Mouse (Mus musculus): ENCODE measurements around the gene Rbms3. TPM values are rescaled to one million over a fixed set of nuclear protein-coding genes. Genes with fewer than 3 reads are reported as not detected.

The Rbms3 gene
- polyA plus RNA-seq, 1 experiment from 2014 or later = 90.2 TPM

DNA sequence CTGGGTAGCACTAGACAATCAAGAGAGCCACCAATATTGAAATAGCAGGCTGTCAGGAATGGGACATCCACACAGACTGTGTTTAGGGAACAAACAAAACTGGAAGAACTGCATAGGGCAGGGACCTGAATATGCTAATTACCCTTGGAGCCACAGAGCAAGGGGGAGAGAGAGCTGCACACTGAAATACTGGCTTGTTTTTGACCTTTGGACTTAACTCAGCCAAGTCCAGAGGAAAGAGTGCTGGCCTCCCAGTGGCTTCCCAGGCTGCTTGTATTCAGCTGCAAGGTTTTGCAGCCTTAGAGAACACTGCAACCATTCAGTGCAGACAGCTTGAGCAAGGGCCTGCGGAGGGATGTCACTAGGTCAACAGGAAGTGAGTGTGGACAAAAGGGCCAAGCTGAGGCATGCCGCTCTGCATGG, 611.0 kb downstream of the Rbms3 start:
- no peaks in the 10 kb centered on the region for H3K27me3 ChIP-seq (ENCODE audit: control insufficient read depth, insufficient read depth, low read length)
- H3K9me3 ChIP-seq (ENCODE audit: control insufficient read depth, low read depth, low read length) = no peaks in the 10 kb centered on the region
- no peak overlapping the region for H3K4me3 ChIP-seq (ENCODE audit: low read depth, low read length)
- H3K9ac ChIP-seq (replicated peaks; ENCODE audit: low read depth, low read length) = no peak overlapping the region
- ATAC-seq (ENCODE audit: insufficient number of reproducible peaks, insufficient read depth, low FRiP score, low read depth) = peak; percentile 82
- no peaks in the 10 kb centered on the region for H3K36me3 ChIP-seq (ENCODE audit: control insufficient read depth, insufficient read depth, low read length)
- H3K27ac ChIP-seq (ENCODE audit: low read length) = peak overlapping the region; percentile 33; the same call in 1 of the 2 replicates
- 42% methylated on average over 2 of the region's 2 CpGs for WGBS
- H3K4me2 ChIP-seq (replicated peaks; ENCODE audit: low read depth, low read length) = no peak overlapping the region
- H3K4me1 ChIP-seq (ENCODE audit: control insufficient read depth, insufficient read depth, low read length) = peaks cover 13% of the 10 kb centered on the region; the same call in 1 of the 2 replicates

DNA sequence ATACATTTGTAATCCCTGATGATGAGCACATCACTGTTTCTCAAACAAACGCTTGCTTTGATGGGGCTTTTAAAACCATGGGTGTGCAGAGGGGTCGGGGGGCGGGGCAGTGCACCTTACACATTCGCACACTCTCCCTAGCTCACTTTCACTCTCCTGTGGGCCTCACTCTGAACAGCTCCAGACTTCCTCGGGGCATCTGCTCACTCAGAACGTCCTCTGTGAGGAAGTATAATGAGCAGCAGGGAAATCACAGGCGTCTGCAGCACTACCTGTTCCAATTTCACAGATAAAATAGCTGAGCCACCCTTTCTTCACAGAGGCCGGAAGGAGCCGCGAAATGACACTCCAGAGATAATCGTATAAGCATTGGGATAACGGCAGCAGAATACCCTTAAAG, 611.4 kb downstream of the Rbms3 start:
- Histone ChIP-seq H3K27me3 (ENCODE audit: control insufficient read depth, insufficient read depth, low read length) (no peaks in the 10 kb centered on the region), H3K27ac (ENCODE audit: low read length) (peak overlapping the region; percentile 33; the same call in 1 of the 2 replicates), H3K9me3 (ENCODE audit: control insufficient read depth, low read depth, low read length) (no peaks in the 10 kb centered on the region), H3K4me3 (ENCODE audit: low read depth, low read length) (no peak overlapping the region), H3K4me1 (ENCODE audit: control insufficient read depth, insufficient read depth, low read length) (peaks cover 13% of the 10 kb centered on the region; the same call in 1 of the 2 replicates), H3K9ac (replicated peaks; ENCODE audit: low read depth, low read length) (no peak overlapping the region), H3K36me3 (ENCODE audit: control insufficient read depth, insufficient read depth, low read length) (no peaks in the 10 kb centered on the region), H3K4me2 (replicated peaks; ENCODE audit: low read depth, low read length) (no peak overlapping the region)
- WGBS = 54% methylated on average over 12 of the region's 12 CpGs
- no peak for ATAC-seq (ENCODE audit: insufficient number of reproducible peaks, insufficient read depth, low FRiP score, low read depth)

DNA sequence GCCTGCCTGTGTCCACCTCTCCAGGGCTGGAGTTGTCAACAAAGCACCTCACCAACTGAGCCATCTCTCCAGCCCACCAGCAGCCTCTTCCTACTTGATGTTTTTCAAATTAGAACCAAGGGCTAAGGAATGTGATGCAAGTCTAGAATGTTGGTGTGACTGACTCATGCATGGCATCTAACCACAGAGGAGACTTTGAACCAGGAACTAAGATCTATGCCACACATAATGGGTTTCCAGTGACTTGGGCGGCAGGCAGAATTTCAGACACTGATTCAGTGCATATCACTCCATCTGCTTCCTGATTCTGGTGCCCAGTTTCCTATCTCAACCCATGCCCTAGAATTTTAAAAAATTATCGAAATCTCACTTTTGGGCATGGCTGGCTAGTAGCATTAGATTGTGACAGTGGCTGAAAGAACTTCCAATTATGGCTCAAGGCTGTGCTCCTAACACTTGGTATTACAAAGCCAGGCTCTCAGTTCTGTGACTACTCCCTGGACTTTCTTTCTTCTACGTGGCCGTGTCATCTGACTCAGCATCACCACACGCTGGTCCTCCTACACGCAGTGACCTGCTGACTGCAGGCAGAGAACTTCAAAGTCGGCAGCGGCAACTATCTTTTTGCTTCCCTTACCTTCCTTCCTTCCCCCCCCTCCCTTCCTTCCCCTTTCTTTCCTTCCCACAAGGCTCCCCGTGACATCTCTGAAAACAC, 613.0 kb downstream of the Rbms3 start:
- 89% methylated on average over 9 of the region's 9 CpGs for WGBS
- Histone ChIP-seq H3K4me1 (ENCODE audit: control insufficient read depth, insufficient read depth, low read length) (peaks cover 13% of the 10 kb centered on the region; the same call in 1 of the 2 replicates), H3K4me3 (ENCODE audit: low read depth, low read length) (no peak overlapping the region), H3K9me3 (ENCODE audit: control insufficient read depth, low read depth, low read length) (no peaks in the 10 kb centered on the region), H3K27me3 (ENCODE audit: control insufficient read depth, insufficient read depth, low read length) (no peaks in the 10 kb centered on the region), H3K9ac (replicated peaks; ENCODE audit: low read depth, low read length) (no peak overlapping the region), H3K4me2 (replicated peaks; ENCODE audit: low read depth, low read length) (no peak overlapping the region), H3K27ac (ENCODE audit: low read length) (no peak overlapping the region), H3K36me3 (ENCODE audit: control insufficient read depth, insufficient read depth, low read length) (no peaks in the 10 kb centered on the region)
- ATAC-seq (ENCODE audit: insufficient number of reproducible peaks, insufficient read depth, low FRiP score, low read depth) = no peak

GRCm38 (mm10) chr9:117013386-117013785, 616.3 kb downstream of the Rbms3 start:
- Histone ChIP-seq H3K9ac (replicated peaks; ENCODE audit: low read depth, low read length) (no peak overlapping the region), H3K27me3 (ENCODE audit: control insufficient read depth, insufficient read depth, low read length) (no peaks in the 10 kb centered on the region), H3K9me3 (ENCODE audit: control insufficient read depth, low read depth, low read length) (no peaks in the 10 kb centered on the region), H3K27ac (ENCODE audit: low read length) (no peak overlapping the region), H3K4me1 (ENCODE audit: control insufficient read depth, insufficient read depth, low read length) (peaks cover 4% of the 10 kb centered on the region; the same call in 1 of the 2 replicates), H3K36me3 (ENCODE audit: control insufficient read depth, insufficient read depth, low read length) (no peaks in the 10 kb centered on the region), H3K4me2 (replicated peaks; ENCODE audit: low read depth, low read length) (no peak overlapping the region), H3K4me3 (ENCODE audit: low read depth, low read length) (no peak overlapping the region)
- 90% methylated on average over 3 of the region's 3 CpGs for WGBS
- ATAC-seq (ENCODE audit: insufficient number of reproducible peaks, insufficient read depth, low FRiP score, low read depth) = no peak

- Histone ChIP-seq H3K27ac (ENCODE audit: low read length) (no peak overlapping the region), H3K9me3 (ENCODE audit: control insufficient read depth, low read depth, low read length) (no peaks in the 10 kb centered on the region), H3K9ac (replicated peaks; ENCODE audit: low read depth, low read length) (no peak overlapping the region), H3K4me1 (ENCODE audit: control insufficient read depth, insufficient read depth, low read length) (no peaks in the 10 kb centered on the region), H3K4me2 (replicated peaks; ENCODE audit: low read depth, low read length) (no peak overlapping the region), H3K27me3 (ENCODE audit: control insufficient read depth, insufficient read depth, low read length) (no peaks in the 10 kb centered on the region), H3K4me3 (ENCODE audit: low read depth, low read length) (no peak overlapping the region), H3K36me3 (ENCODE audit: control insufficient read depth, insufficient read depth, low read length) (no peaks in the 10 kb centered on the region)
- WGBS = 86% methylated on average over 3 of the region's 3 CpGs
- ATAC-seq (ENCODE audit: insufficient number of reproducible peaks, insufficient read depth, low FRiP score, low read depth) = no peak
These were observed 618.9 kb downstream of the Rbms3 start for GRCm38 (mm10) chr9:117010801-117011200.

GRCm38 (mm10) chr9:117008194-117008593, 621.5 kb downstream of the Rbms3 start:
- no peak overlapping the region for H3K27ac ChIP-seq (ENCODE audit: low read length)
- H3K9ac ChIP-seq (replicated peaks; ENCODE audit: low read depth, low read length) = no peak overlapping the region
- no peak overlapping the region for H3K4me3 ChIP-seq (ENCODE audit: low read depth, low read length)
- H3K27me3 ChIP-seq (ENCODE audit: control insufficient read depth, insufficient read depth, low read length) = no peaks in the 10 kb centered on the region
- H3K4me1 ChIP-seq (ENCODE audit: control insufficient read depth, insufficient read depth, low read length) = no peaks in the 10 kb centered on the region
- no peak for ATAC-seq (ENCODE audit: insufficient number of reproducible peaks, insufficient read depth, low FRiP score, low read depth)
- 68% methylated on average over 1 of the region's 1 CpGs for WGBS
- no peaks in the 10 kb centered on the region for H3K36me3 ChIP-seq (ENCODE audit: control insufficient read depth, insufficient read depth, low read length)
- H3K4me2 ChIP-seq (replicated peaks; ENCODE audit: low read depth, low read length) = no peak overlapping the region
- H3K9me3 ChIP-seq (ENCODE audit: control insufficient read depth, low read depth, low read length) = no peaks in the 10 kb centered on the region

- no peak for ATAC-seq (ENCODE audit: insufficient number of reproducible peaks, insufficient read depth, low FRiP score, low read depth)
- no peaks in the 10 kb centered on the region for H3K27me3 ChIP-seq (ENCODE audit: control insufficient read depth, insufficient read depth, low read length)
- 67% methylated on average over 2 of the region's 2 CpGs for WGBS
- no peak overlapping the region for H3K9ac ChIP-seq (replicated peaks; ENCODE audit: low read depth, low read length)
- no peaks in the 10 kb centered on the region for H3K36me3 ChIP-seq (ENCODE audit: control insufficient read depth, insufficient read depth, low read length)
- H3K4me2 ChIP-seq (replicated peaks; ENCODE audit: low read depth, low read length) = no peak overlapping the region
- no peaks in the 10 kb centered on the region for H3K4me1 ChIP-seq (ENCODE audit: control insufficient read depth, insufficient read depth, low read length)
- H3K27ac ChIP-seq (ENCODE audit: low read length) = no peak overlapping the region
- no peak overlapping the region for H3K4me3 ChIP-seq (ENCODE audit: low read depth, low read length)
- H3K9me3 ChIP-seq (ENCODE audit: control insufficient read depth, low read depth, low read length) = no peaks in the 10 kb centered on the region
These were observed 627.6 kb downstream of the Rbms3 start for GRCm38 (mm10) chr9:117002083-117002482.

DNA sequence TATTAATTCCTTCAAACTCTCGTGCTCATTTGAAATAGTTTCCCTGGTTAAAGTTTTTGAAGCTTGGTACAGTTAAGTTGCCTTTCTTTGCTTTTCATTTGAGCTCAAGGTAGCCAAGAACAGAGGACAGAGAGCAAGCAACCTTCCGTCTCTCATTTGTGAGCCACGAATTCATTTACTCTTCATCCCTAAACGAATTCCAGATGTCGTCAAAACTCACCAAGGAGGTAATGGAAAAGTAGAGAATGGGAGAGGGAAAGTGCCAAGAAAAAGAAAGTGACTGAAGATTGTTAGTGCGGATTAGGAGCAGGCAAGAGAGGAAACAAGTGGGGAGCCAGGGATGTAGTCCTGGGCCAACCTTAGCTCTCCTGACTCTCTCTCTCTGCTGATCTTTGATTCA, 630.5 kb downstream of the Rbms3 start:
- H3K4me3 ChIP-seq (ENCODE audit: low read depth, low read length) = no peak overlapping the region
- H3K9ac ChIP-seq (replicated peaks; ENCODE audit: low read depth, low read length) = no peak overlapping the region
- H3K9me3 ChIP-seq (ENCODE audit: control insufficient read depth, low read depth, low read length) = no peaks in the 10 kb centered on the region
- H3K27ac ChIP-seq (ENCODE audit: low read length) = no peak overlapping the region
- no peak for ATAC-seq (ENCODE audit: insufficient number of reproducible peaks, insufficient read depth, low FRiP score, low read depth)
- H3K36me3 ChIP-seq (ENCODE audit: control insufficient read depth, insufficient read depth, low read length) = no peaks in the 10 kb centered on the region
- no peaks in the 10 kb centered on the region for H3K27me3 ChIP-seq (ENCODE audit: control insufficient read depth, insufficient read depth, low read length)
- WGBS = 63% methylated on average over 6 of the region's 6 CpGs
- no peak overlapping the region for H3K4me2 ChIP-seq (replicated peaks; ENCODE audit: low read depth, low read length)
- H3K4me1 ChIP-seq (ENCODE audit: control insufficient read depth, insufficient read depth, low read length) = no peaks in the 10 kb centered on the region

- H3K27ac ChIP-seq (ENCODE audit: low read length) = no peak overlapping the region
- no peak overlapping the region for H3K4me3 ChIP-seq (ENCODE audit: low read depth, low read length)
- 75% methylated on average over 6 of the region's 6 CpGs for WGBS
- no peaks in the 10 kb centered on the region for H3K4me1 ChIP-seq (ENCODE audit: control insufficient read depth, insufficient read depth, low read length)
- no peak overlapping the region for H3K4me2 ChIP-seq (replicated peaks; ENCODE audit: low read depth, low read length)
- H3K9me3 ChIP-seq (ENCODE audit: control insufficient read depth, low read depth, low read length) = no peaks in the 10 kb centered on the region
- no peaks in the 10 kb centered on the region for H3K36me3 ChIP-seq (ENCODE audit: control insufficient read depth, insufficient read depth, low read length)
- ATAC-seq (ENCODE audit: insufficient number of reproducible peaks, insufficient read depth, low FRiP score, low read depth) = no peak
- H3K9ac ChIP-seq (replicated peaks; ENCODE audit: low read depth, low read length) = no peak overlapping the region
- no peaks in the 10 kb centered on the region for H3K27me3 ChIP-seq (ENCODE audit: control insufficient read depth, insufficient read depth, low read length)
These were observed 639.4 kb downstream of the Rbms3 start for GRCm38 (mm10) chr9:116990321-116990720.
